Comparison of ENCODE assay signal across 22 mouse cellular contexts in genomic region chr7:118604842-118605241, GRCm38 (mm10). TPM values are rescaled to one million over a fixed set of nuclear protein-coding genes. Genes with fewer than 3 reads are reported as not detected.
DNase-seq lines count a peak whose midpoint lies in the region; ATAC-seq and TF ChIP-seq lines count a peak whose summit lies in the region.
"Had no signal": no experiment of that assay in that cellular context is flagged by ENCODE, and none has a peak within 500 bp of the region (broad histone marks: within the 10 kb centered on the region; RNA-seq: fewer than 3 reads in every experiment).

No protein-coding gene starts in this region.

- DNase-seq in adrenal gland, postnatal 10 days: peak; percentile 10
- no peak for DNase-seq in adrenal gland, postnatal 4 days (ENCODE audit: low spot score in 2 of 2)
- peak; percentile 3 for DNase-seq in adipocyte (ENCODE audit: low spot score)
- peak; percentile 37 for DNase-seq in lung, embryonic 14.5 days
- peak; percentile 63 to 75 for DNase-seq in lung, postnatal 4 days
- no peak for DNase-seq in cerebellum, postnatal 25 days
- no peak for DNase-seq in ovary, adult 18-20 months (ENCODE audit: low spot score)
- DNase-seq: cerebellum, adult 11-12 months; forebrain, postnatal 0 days; left cerebral cortex, postnatal 4 days; spleen, adult 18-20 months; thymus, postnatal 25 days had no signal

- H3K27me3 ChIP-seq in lung, embryonic 14.5 days (ENCODE audit: insufficient read depth, low read length): no peaks in the 10 kb centered on the region
- H3K27me3 ChIP-seq: embryonic facial prominence, embryonic 13.5 days had no signal

- no peak for TF ChIP-seq CTCF in lung, embryonic 14.5 days (IDR thresholded peaks at IDR 0.05; ENCODE audit: low read depth)

- H3K4me3 ChIP-seq in lung, embryonic 14.5 days (ENCODE audit: low read depth, low read length): no peak overlapping the region
- H3K4me3 ChIP-seq: embryonic facial prominence, embryonic 13.5 days; heart, embryonic 15.5 days; hindbrain, embryonic 10.5 days; layer of hippocampus, adult 2 months; midbrain, embryonic 12.5 days had no signal

- no peak overlapping the region for H3K27ac ChIP-seq in lung, embryonic 14.5 days (ENCODE audit: low read depth)
- H3K27ac ChIP-seq: embryonic facial prominence, embryonic 13.5 days; heart, embryonic 15.5 days; hindbrain, embryonic 10.5 days; layer of hippocampus, adult 2 months; midbrain, embryonic 12.5 days had no signal

- ATAC-seq in lung, embryonic 14.5 days (ENCODE audit: insufficient read depth): no peak
- ATAC-seq in erythroid progenitor cell, adult 5-6 weeks (replicated peaks; ENCODE audit: low FRiP score, poor library complexity, severe bottlenecking): no peak
- ATAC-seq: forebrain, postnatal 0 days had no signal

- H3K9me3 ChIP-seq in lung, embryonic 14.5 days (ENCODE audit: low read depth, low read length): no peaks in the 10 kb centered on the region
- H3K9me3 ChIP-seq: heart, embryonic 15.5 days had no signal

- no peaks in the 10 kb centered on the region for H3K36me3 ChIP-seq in lung, embryonic 14.5 days (ENCODE audit: insufficient read depth)
- H3K36me3 ChIP-seq: embryonic facial prominence, embryonic 13.5 days; heart, embryonic 15.5 days; hindbrain, embryonic 10.5 days; midbrain, embryonic 12.5 days had no signal

- no peaks in the 10 kb centered on the region for H3K4me1 ChIP-seq in lung, embryonic 14.5 days (ENCODE audit: insufficient read depth)
- H3K4me1 ChIP-seq: embryonic facial prominence, embryonic 13.5 days; hindbrain, embryonic 10.5 days; midbrain, embryonic 12.5 days had no signal

- WGBS in lung, embryonic 14.5 days: 71% methylated on average over 8 of the region's 8 CpGs

- no peak overlapping the region for H3K9ac ChIP-seq in lung, embryonic 14.5 days
- H3K9ac ChIP-seq: embryonic facial prominence, embryonic 13.5 days; forebrain, postnatal 0 days; heart, embryonic 15.5 days; midbrain, embryonic 12.5 days had no signal

- no peak overlapping the region for H3K4me2 ChIP-seq in lung, embryonic 14.5 days
- H3K4me2 ChIP-seq: embryonic facial prominence, embryonic 13.5 days; heart, embryonic 15.5 days; liver, embryonic 11.5 days; midbrain, embryonic 12.5 days had no signal

RNA-seq across cellular contexts. Expression of gene Tmc5, which starts 7.7 kb away (rescaled TPM):
- total RNA-seq in adrenal gland, postnatal 10 days (2021): under 1 TPM; 0.45 to 0.64 TPM
- under 1 TPM; 0.20 to 0.34 TPM for total RNA-seq in adrenal gland, postnatal 4 days (2021)
- polyA plus RNA-seq in lung, embryonic 14.5 days (2014; fragmentation: Nextera tagmentation; extraction: Ambion mirVana): 0.08 TPM in 1 of 2 replicates, not detected in the other
- total RNA-seq in erythroid progenitor cell, adult 5-6 weeks (2015; ENCODE audit: low replicate concordance): not detected in 2 replicates
- total RNA-seq in erythroid progenitor cell, adult 5-6 weeks (2017; ENCODE audit: low replicate concordance): not detected in 2 replicates
- total RNA-seq: gastrocnemius, adult 18-20 months; MEL; neutrophil, adult 5-6 weeks had no signal
- polyA plus RNA-seq: liver, embryonic 11.5 days had no signal

RNA-seq across cellular contexts. Expression of gene Tmc7, which starts 20.3 kb away (rescaled TPM):
- total RNA-seq in adrenal gland, postnatal 10 days (2021): 1 to 10 TPM; 1.3 to 2.1 TPM
- 1 to 10 TPM; 1.7 to 2.5 TPM for total RNA-seq in adrenal gland, postnatal 4 days (2021)
- 1.7 and 2.2 TPM in 2 replicates for polyA plus RNA-seq in lung, embryonic 14.5 days (2014; fragmentation: Nextera tagmentation; extraction: Ambion mirVana)
- 0.42 and 0.72 TPM in 2 replicates for total RNA-seq in erythroid progenitor cell, adult 5-6 weeks (2015; ENCODE audit: low replicate concordance)
- 0.39 TPM in 1 of 2 replicates, not detected in the other for total RNA-seq in erythroid progenitor cell, adult 5-6 weeks (2017; ENCODE audit: low replicate concordance)
- total RNA-seq: MEL had no signal

Comparison
In these comparisons a context has a peak if more than half of its experiments do, and no peak if none do; other contexts are left out.
1. DNase-seq: peak in adrenal gland, postnatal 10 days (single experiment), adipocyte (single experiment), lung, embryonic 14.5 days (single experiment) and lung, postnatal 4 days (2 of 2); none in adrenal gland, postnatal 4 days (0 of 2), cerebellum, postnatal 25 days (0 of 2) and ovary, adult 18-20 months (single experiment).